Mouse (Mus musculus) layer of hippocampus, adult 9-11 months (tissue): ENCODE measurements around the gene Slc25a5.

ENCODE experiments used
- DNase-seq: peaks from one replicate; pipeline ENCODE4 v3.0.0; 2022

The Slc25a5 gene

DNA sequence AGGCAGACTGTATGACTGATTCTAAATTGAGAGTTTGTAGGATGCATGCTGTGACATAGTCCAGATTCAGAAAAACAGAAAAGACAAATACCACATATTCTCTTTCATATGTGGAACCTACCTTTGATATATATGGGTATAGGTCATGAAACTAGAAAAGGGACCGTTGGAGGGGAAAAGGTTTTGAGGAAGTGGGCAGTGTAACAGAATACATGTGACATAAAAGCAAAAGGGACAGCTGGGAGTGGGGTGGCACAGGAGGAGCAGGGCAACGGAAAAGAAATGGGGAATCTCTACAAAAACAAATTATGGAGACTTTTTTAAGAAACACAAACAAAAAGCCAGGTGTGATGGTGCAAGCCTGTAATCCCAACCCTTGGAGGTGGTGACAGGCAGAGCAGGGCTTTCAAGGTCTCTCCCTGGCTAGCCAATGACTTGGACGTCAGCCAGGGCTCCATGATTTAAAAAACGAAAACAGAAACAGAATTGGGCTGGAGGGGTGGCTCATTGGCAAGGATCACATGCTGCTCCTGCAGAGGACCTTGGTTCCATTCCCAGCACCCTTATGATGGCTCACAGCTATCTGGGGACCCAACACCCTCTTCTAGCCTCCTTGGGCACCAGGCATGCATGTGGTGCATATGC, 48.0 kb downstream of the Slc25a5 start:
- no peak for DNase-seq

DNA sequence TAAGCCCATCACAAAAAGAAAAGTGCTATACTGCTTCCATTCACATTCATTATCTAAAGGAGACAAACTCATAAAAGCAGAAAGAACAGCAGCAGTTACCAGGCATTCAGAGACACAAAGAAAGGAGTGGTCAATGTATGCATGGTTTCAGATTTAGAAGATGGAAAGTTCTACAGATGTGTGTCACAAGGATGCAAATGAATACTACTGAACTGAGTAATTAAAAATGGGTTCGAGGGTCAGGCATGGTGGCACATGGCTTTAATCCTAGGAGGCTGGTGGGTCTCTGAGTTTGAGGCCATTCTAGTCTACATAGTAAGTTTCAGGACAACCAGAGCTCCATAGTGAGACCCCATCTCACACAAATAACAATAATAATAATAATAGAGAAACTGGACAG, 51.7 kb downstream of the Slc25a5 start:
- no peak for DNase-seq
